Mouse (Mus musculus): ENCODE measurements at regions not wholly inside any gene's neighbourhood (a gene's known extent, or its start where the extent isn't known, plus 50 kb on each side); places are given as distances from the start of the nearest gene placed in this dataset.

DNA sequence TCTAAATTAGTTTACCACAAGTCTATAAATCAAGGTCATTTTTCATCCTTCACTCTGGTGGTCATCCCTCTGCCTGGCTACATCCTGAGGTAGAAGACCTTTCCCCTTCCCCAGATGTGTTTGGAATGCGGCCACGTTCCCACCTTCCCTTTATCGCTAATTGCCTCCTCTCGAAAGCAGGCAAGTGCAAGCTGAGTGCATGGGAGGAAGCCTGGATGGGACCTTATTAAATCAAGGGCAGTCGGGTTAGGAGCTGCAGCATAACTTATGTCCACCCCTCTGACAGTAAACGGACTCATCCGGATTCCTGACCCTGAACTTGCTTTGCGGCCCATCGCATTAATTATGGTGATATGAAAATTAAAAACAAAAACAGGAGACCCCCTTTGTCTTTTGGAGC, 983.5 kb downstream of the Slc4a3 start:
- TF ChIP-seq CTCF (conservative IDR thresholded peaks at IDR 0.05; ENCODE audit: low read length) = no peak
- no peak for TF ChIP-seq NANOG (IDR thresholded peaks at IDR 0.05; ENCODE audit: borderline replicate concordance, low read length)
- no peak for TF ChIP-seq POU5F1 (IDR thresholded peaks at IDR 0.05; ENCODE audit: borderline replicate concordance, low read length)
